Mouse (Mus musculus): ENCODE results near the gene Lrmda. TPM values are rescaled to one million over a fixed set of nuclear protein-coding genes. Genes with fewer than 3 reads are reported as not detected.

Lrmda gene
- 0.23 and 0.49 TPM in 2 replicates for polyA plus RNA-seq (2016; fragmentation: Nextera tagmentation; extraction: Ambion mirVana)

- peak within 1 kb of the TSS; percentile 81 for H3K4me2 ChIP-seq
- ATAC-seq = peak; percentile 82
- peak within 1 kb of the TSS; percentile 58 for H3K4me3 ChIP-seq
- H3K9ac ChIP-seq = peak within 1 kb of the TSS; percentile 63
- peaks cover 21% of the 10 kb centered on the region for H3K4me1 ChIP-seq
- no peaks in the 10 kb centered on the region for H3K36me3 ChIP-seq
- 0 out of 2 replicates have a peak within 1 kb of the TSS, but pooled peaks have one; percentile 29 for H3K27ac ChIP-seq
- peaks cover 26% of the 10 kb centered on the region; the same call in 1 of the 2 replicates for H3K27me3 ChIP-seq (replicated peaks)
- WGBS (ENCODE audit: insufficient replicate concordance) = 2% methylated on average over 33 of the region's 33 CpGs
- H3K9me3 ChIP-seq (replicated peaks) = no peaks in the 10 kb centered on the region
Observed at GRCm38 (mm10) chr14:22019252-22019948, at the start of gene Lrmda. Lrmda (plus strand) TSS chr14:22019712.

DNA sequence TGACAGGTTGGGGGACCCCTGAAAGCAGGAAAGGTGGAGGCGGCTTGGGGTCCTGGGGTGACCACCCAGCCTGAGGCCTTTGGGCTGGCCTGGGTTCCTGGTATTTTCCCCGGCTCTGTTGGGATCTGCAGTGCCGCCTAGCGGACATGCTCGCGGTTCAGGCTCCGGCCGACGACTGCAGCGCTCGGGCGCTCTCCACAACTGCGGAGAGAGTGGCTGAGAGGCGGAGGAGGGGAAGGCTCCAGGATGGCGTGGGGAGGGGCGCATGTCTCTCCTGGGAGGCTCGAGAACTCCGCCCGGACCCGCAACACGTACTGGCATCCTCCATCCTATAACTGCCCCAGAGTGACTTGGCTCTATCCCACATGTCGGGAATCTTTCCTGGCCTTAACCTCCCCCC is 38.0 kb upstream of the Lrmda start:
- Histone ChIP-seq H3K4me1 (peaks cover 33% of the 10 kb centered on the region), H3K27me3 (replicated peaks) (peaks cover 75% of the 10 kb centered on the region), H3K9ac (no peak overlapping the region), H3K4me3 (no peak overlapping the region), H3K4me2 (peak overlapping the region; percentile 41), H3K36me3 (0 out of 2 replicates have a peak, but pooled peaks cover 5% of the 10 kb centered on the region), H3K9me3 (replicated peaks) (no peaks in the 10 kb centered on the region), H3K27ac (no peak overlapping the region)
- ATAC-seq = peak; percentile 41; the same call in 1 of the 2 replicates
- 6% methylated on average over 22 of the region's 22 CpGs for WGBS (ENCODE audit: insufficient replicate concordance)

GRCm38 (mm10) chr14:21982096-21982591 is 37.4 kb upstream of the Lrmda start:
- peaks cover 82% of the 10 kb centered on the region for H3K27me3 ChIP-seq (replicated peaks)
- H3K4me3 ChIP-seq = no peak overlapping the region
- H3K9ac ChIP-seq = no peak overlapping the region
- H3K4me1 ChIP-seq = peaks cover 33% of the 10 kb centered on the region
- ATAC-seq = no peak
- H3K9me3 ChIP-seq (replicated peaks) = no peaks in the 10 kb centered on the region
- 19% methylated on average over 14 of the region's 14 CpGs for WGBS (ENCODE audit: insufficient replicate concordance)
- H3K27ac ChIP-seq = no peak overlapping the region
- 0 out of 2 replicates have a peak, but pooled peaks cover 5% of the 10 kb centered on the region for H3K36me3 ChIP-seq
- H3K4me2 ChIP-seq = peak overlapping the region; percentile 43

DNA sequence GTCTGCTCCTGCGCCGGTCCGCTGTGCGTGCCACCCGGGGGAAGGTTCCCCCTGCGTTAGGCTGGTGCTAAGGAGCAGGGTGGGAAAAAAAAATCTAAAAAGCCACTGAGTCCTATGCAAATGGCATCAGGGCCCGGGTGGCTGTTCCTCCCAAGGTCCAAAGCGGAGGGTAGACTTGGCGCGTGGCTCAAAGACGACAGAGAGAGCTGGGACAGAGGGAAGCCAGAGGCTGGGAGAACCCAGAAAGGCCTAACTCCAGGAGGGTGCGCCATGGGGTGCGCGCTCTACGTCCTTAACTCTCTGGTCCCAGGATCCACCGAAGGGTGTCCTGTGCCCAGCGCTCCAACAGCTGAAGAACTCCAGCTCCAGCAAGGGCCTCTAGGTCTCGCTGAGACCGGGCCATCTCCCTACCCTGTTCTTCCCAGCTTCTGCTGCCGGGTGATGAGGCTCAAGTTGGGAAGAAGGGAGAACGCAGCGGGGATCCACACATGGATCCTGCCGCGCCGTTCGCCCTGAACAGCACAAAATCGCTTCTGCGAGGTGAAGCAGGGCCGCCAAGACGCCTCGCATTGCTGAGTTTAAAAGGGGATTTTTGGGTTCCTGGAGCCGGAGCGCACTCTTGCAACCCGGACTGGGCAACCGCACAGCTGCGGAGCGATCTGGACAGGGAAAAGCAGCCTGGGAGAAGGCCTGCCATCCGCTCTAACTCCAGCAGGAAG is 36.8 kb upstream of the Lrmda start:
- peak overlapping the region; percentile 43 for H3K4me2 ChIP-seq
- H3K9ac ChIP-seq = peak overlapping the region; percentile 15; the same call in 1 of the 2 replicates
- no peak overlapping the region for H3K27ac ChIP-seq
- no peak for ATAC-seq
- H3K9me3 ChIP-seq (replicated peaks) = no peaks in the 10 kb centered on the region
- 4% methylated on average over 38 of the region's 38 CpGs for WGBS (ENCODE audit: insufficient replicate concordance)
- H3K27me3 ChIP-seq (replicated peaks) = peaks cover 88% of the 10 kb centered on the region
- H3K36me3 ChIP-seq = 0 out of 2 replicates have a peak, but pooled peaks cover 5% of the 10 kb centered on the region
- H3K4me1 ChIP-seq = peaks cover 33% of the 10 kb centered on the region
- peak overlapping the region; percentile 28 for H3K4me3 ChIP-seq

- Histone ChIP-seq H3K27ac (no peak overlapping the region), H3K4me1 (peaks cover 33% of the 10 kb centered on the region), H3K4me2 (peak overlapping the region; percentile 43), H3K27me3 (replicated peaks) (peaks cover 93% of the 10 kb centered on the region), H3K36me3 (0 out of 2 replicates have a peak, but pooled peaks cover 5% of the 10 kb centered on the region), H3K4me3 (peak overlapping the region; percentile 28), H3K9me3 (replicated peaks) (no peaks in the 10 kb centered on the region), H3K9ac (no peak overlapping the region; the same call in 1 of the 2 replicates)
- ATAC-seq = no peak
- 1% methylated on average over 22 of the region's 22 CpGs for WGBS (ENCODE audit: insufficient replicate concordance)
Observed at GRCm38 (mm10) chr14:21983311-21983949, 36.1 kb upstream of the Lrmda start.

DNA sequence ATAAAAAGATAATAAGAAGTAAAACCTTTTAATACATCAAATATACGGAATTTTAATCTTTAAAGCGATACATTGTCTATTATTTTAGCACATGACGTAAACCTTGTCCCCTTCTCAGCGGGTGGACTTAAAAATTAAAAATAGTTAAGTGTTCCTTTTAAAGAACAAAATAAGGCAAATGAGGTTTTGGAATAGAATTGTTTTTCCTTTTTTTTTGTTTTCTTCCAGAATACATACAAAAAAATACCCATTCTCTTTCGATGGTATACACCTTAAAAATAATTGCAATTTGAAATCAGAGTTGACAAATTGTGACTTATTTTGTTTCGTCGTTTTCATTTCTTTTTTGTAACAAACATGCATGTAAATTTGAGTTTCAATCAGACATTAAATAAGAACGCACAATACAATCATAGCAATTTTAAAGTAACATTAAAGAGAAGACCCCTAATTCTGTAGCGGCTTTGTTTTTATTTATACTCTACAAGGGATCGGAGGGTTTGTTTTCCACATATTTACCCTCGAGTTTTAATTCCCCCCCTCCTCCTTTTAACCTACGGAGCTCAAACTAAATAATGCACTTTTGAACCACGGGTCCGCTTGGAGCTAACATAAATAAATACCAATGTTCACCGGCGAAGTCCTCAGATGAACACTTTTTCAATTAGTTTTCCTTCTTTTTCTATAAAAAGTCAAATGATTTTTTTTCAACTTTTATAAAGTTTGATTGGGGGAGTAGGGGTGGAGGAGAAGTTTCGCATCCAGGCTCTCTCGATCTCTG is 35.4 kb upstream of the Lrmda start:
- Histone ChIP-seq H3K27me3 (replicated peaks) (peaks cover 97% of the 10 kb centered on the region), H3K9me3 (replicated peaks) (no peaks in the 10 kb centered on the region), H3K4me1 (peaks cover 39% of the 10 kb centered on the region), H3K27ac (no peak overlapping the region), H3K4me2 (peak overlapping the region; percentile 69), H3K4me3 (peak overlapping the region; percentile 60), H3K36me3 (0 out of 2 replicates have a peak, but pooled peaks cover 5% of the 10 kb centered on the region), H3K9ac (no peak overlapping the region)
- no peak for ATAC-seq
- WGBS (ENCODE audit: insufficient replicate concordance) = 6% methylated on average over 18 of the region's 18 CpGs

DNA sequence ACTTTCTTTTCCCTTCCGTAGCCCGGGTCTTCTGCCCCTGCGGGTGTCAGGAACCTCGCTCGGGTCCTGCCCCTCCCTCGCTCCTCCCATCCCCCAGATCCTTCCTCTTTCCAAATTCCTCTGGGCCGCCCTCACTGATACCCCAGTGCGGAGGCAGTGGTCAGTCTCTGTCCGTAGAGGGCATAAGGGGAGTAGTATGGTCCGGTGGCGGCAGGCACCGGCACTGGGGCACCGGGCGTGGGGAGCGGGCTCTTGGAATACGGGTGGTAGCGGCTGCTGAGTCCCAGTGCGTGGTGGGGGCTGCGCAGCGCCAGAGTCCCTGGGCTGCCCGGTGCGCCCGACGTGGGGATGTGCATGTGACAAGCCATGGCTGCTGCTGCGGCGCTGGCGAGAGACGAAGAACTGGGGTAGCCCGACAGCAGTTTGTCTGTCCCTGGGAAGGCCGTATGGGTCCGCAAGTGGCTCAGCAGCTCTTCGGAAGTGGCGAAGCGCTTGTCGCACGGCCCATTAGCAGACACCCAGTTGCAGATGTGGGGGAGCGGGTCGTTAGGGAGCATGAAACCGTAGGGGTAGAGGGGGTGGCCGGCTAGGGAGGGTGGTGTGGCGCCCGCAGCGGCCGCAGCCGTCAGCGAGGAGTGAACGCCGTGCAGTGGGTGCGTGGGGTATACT is 34.6 kb upstream of the Lrmda start:
- Histone ChIP-seq H3K4me1 (peaks cover 39% of the 10 kb centered on the region), H3K27me3 (replicated peaks) (peaks cover 97% of the 10 kb centered on the region), H3K4me3 (peak overlapping the region; percentile 60), H3K9ac (peak overlapping the region; percentile 53), H3K36me3 (0 out of 2 replicates have a peak, but pooled peaks cover 5% of the 10 kb centered on the region), H3K27ac (0 out of 2 replicates have a peak overlapping the region, but pooled peaks have one; percentile 10), H3K9me3 (replicated peaks) (no peaks in the 10 kb centered on the region), H3K4me2 (peak overlapping the region; percentile 69)
- ATAC-seq = no peak
- WGBS (ENCODE audit: insufficient replicate concordance) = 2% methylated on average over 49 of the region's 49 CpGs

DNA sequence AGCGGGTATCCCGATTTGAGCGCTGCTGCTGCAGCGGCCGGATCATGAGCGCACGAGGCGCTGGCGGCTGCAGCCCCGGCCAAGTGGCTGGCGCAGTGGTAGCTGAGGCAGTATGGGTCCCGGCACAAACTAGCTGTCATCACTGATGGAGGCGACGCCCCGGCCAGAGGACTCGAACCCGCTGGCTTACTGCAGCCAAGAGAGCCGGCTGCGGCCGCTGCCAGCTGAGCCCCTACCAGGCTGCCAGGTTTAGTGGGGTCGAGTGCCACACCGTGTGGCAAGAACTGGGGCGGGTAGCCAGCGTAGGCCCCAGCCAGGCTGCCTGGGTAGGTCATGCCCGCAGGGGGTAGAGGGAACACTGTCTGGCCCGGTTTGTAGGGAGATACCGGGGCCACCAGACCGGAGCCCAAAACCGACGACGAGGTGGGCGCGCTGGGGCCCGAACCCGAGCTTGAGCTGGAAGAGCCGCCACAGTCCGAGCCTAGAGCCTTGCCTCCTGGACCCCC is 34.0 kb upstream of the Lrmda start:
- 2% methylated on average over 37 of the region's 37 CpGs for WGBS (ENCODE audit: insufficient replicate concordance)
- ATAC-seq = no peak
- H3K4me1 ChIP-seq = peaks cover 35% of the 10 kb centered on the region
- H3K27me3 ChIP-seq (replicated peaks) = peaks cover 97% of the 10 kb centered on the region
- peak overlapping the region; percentile 69 for H3K4me2 ChIP-seq
- H3K36me3 ChIP-seq = 0 out of 2 replicates have a peak, but pooled peaks cover 5% of the 10 kb centered on the region
- peak overlapping the region; percentile 53 for H3K9ac ChIP-seq
- H3K9me3 ChIP-seq (replicated peaks) = no peaks in the 10 kb centered on the region
- peak overlapping the region; percentile 60 for H3K4me3 ChIP-seq
- H3K27ac ChIP-seq = no peak overlapping the region

DNA sequence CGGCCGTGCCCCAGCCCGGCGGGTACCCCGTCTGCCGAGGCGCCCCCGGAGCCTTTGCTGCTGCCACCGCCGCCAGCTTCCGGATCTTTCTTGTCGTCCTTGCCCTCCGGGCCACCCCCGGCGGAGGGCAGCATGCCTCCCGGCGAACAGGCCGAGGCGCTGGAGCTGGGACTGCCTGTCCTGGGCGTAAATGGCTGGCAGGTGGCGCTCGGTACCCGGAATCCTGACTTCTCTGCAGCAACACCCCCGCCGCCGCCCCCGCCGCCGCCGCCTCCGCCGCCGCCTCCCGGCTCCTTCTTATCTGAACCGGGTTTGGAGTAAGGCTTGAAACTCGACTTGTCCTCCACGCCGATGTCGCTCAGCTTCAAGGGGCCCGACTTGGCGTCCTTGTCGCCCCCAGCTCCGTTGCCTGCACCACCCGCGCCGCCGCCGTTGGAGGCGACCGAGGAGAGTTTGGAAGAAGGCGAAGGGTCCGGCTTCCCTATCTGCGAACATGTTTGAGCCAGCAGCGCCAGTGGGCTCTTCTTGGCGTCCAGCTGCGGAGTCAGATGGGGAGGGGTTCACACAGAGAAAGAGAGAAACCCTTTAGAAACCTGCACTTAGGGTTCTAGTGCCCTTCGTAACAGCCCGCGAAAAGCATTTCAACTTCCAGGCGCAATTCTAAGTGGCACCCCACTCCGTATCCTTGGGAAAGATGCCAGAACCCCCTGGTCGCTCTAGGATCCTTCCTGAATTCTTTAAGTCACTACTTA is 33.4 kb upstream of the Lrmda start:
- no peaks in the 10 kb centered on the region for H3K9me3 ChIP-seq (replicated peaks)
- peak overlapping the region; percentile 69 for H3K4me2 ChIP-seq
- H3K36me3 ChIP-seq = 0 out of 2 replicates have a peak, but pooled peaks cover 5% of the 10 kb centered on the region
- peaks cover 97% of the 10 kb centered on the region for H3K27me3 ChIP-seq (replicated peaks)
- H3K9ac ChIP-seq = peak overlapping the region; percentile 53
- 0 out of 2 replicates have a peak overlapping the region, but pooled peaks have one; percentile 8 for H3K27ac ChIP-seq
- H3K4me1 ChIP-seq = peaks cover 36% of the 10 kb centered on the region
- peak overlapping the region; percentile 60 for H3K4me3 ChIP-seq
- ATAC-seq = no peak
- WGBS (ENCODE audit: insufficient replicate concordance) = 2% methylated on average over 61 of the region's 62 CpGs
